10 mouse cellular contexts compared by ENCODE assay signal in genomic region chr3:80958591-80958990, GRCm38 (mm10). TPM values are rescaled to one million over a fixed set of nuclear protein-coding genes. Genes with fewer than 3 reads are reported as not detected.
A peak's percentile ranks its signal among the peaks of the same experiment; 100 is the strongest.
DNase-seq lines count a peak whose midpoint lies in the region; ATAC-seq and TF ChIP-seq lines count a peak whose summit lies in the region.
"Had no signal": no experiment of that assay in that cellular context is flagged by ENCODE, and none has a peak within 500 bp of the region (broad histone marks: within the 10 kb centered on the region; RNA-seq: fewer than 3 reads in every experiment).

No protein-coding gene starts in this region.

- TF ChIP-seq POLR2A in heart, adult 2 months (IDR thresholded peaks at IDR 0.05; ENCODE audit: insufficient read depth, low read depth, low read length), result no peak

- TF ChIP-seq EP300 in heart, adult 2 months (IDR thresholded peaks at IDR 0.05; ENCODE audit: insufficient read depth, low read depth, low read length), result no peak

- TF ChIP-seq CTCF in heart, adult 2 months (IDR thresholded peaks at IDR 0.05), result peak; percentile 84

- no peaks in the 10 kb centered on the region for H3K79me2 ChIP-seq in heart, adult 2 months (replicated peaks; ENCODE audit: control insufficient read depth, insufficient read depth, low read length)

- no peaks in the 10 kb centered on the region for H3K4me1 ChIP-seq in heart, adult 2 months (ENCODE audit: control insufficient read depth, insufficient read depth, low read length)
- no peaks in the 10 kb centered on the region for H3K4me1 ChIP-seq in forebrain, embryonic 16.5 days (replicated peaks; ENCODE audit: control insufficient read depth, insufficient read depth, low read length)
- H3K4me1 ChIP-seq: megakaryocyte, embryonic 14.5 days had no signal

- WGBS in heart, adult 2 months, result 24% methylated on average over 1 of the region's 1 CpGs
- WGBS in forebrain, embryonic 16.5 days, result 62% methylated on average over 1 of the region's 1 CpGs

- no peak overlapping the region for H3K27ac ChIP-seq in heart, adult 2 months
- no peak overlapping the region for H3K27ac ChIP-seq in forebrain, embryonic 16.5 days (ENCODE audit: low read length)

- no peaks in the 10 kb centered on the region for H3K36me3 ChIP-seq in heart, adult 2 months (ENCODE audit: control insufficient read depth, insufficient read depth, low read length)
- H3K36me3 ChIP-seq in forebrain, embryonic 16.5 days (ENCODE audit: control insufficient read depth, insufficient read depth), result no peaks in the 10 kb centered on the region
- H3K36me3 ChIP-seq: G1E had no signal

- intact Hi-C loops in heart, adult 2 months (cut with DNase I), result loop anchor here (1.0 to 10.0 kb wide), 4 partner anchors 76 to 969 kb away; partner anchors contain the start of gene Pdgfc
- intact Hi-C loops in heart, postnatal 25 days (cut with DNase I), result loop anchor here (1.0 to 2.0 kb wide), 2 partner anchors 824 to 967 kb away; no protein-coding TSS in a partner anchor

- H3K27me3 ChIP-seq in heart, adult 2 months (ENCODE audit: control insufficient read depth, insufficient read depth, low read length), result no peaks in the 10 kb centered on the region
- H3K27me3 ChIP-seq in forebrain, embryonic 16.5 days (replicated peaks; ENCODE audit: control insufficient read depth, insufficient read depth, low read length), result no peaks in the 10 kb centered on the region
- H3K27me3 ChIP-seq: megakaryocyte, embryonic 14.5 days had no signal

- H3K9me3 ChIP-seq in forebrain, embryonic 16.5 days (ENCODE audit: control insufficient read depth, low read length), result no peaks in the 10 kb centered on the region
- H3K9me3 ChIP-seq: G1E; megakaryocyte, embryonic 14.5 days had no signal

- peak; percentile 17 to 25 for DNase-seq in heart, adult 2 months
- DNase-seq in heart, postnatal 25 days (ENCODE audit: low spot score), result no peak
- peak; percentile 12 for DNase-seq in cerebellum, adult 11 months
- DNase-seq in hindlimb bud, embryonic 11.5 days (ENCODE audit: extremely low spot score, low read depth, low spot score), result peak; percentile 41
- peak; percentile 51 for DNase-seq in left cerebral cortex, adult 11 months (ENCODE audit: low spot score)
- DNase-seq in right cerebral cortex, postnatal 10 days (ENCODE audit: low spot score in 2 of 2), result peak; percentile 62 to 67

- no peak overlapping the region for H3K9ac ChIP-seq in heart, adult 2 months (ENCODE audit: low read depth, low read length)
- no peak overlapping the region for H3K9ac ChIP-seq in forebrain, embryonic 16.5 days (replicated peaks; ENCODE audit: low read depth, low read length)

- no peak overlapping the region for H3K4me2 ChIP-seq in forebrain, embryonic 16.5 days (ENCODE audit: low read length)

- H3K4me3 ChIP-seq in heart, adult 2 months, result no peak overlapping the region
- no peak overlapping the region for H3K4me3 ChIP-seq in forebrain, embryonic 16.5 days (replicated peaks; ENCODE audit: low read length)
- H3K4me3 ChIP-seq: megakaryocyte, embryonic 14.5 days had no signal

- peak; percentile 85 for ATAC-seq in forebrain, embryonic 16.5 days
- ATAC-seq in megakaryocyte-erythroid progenitor cell, adult 5-6 weeks (replicated peaks; ENCODE audit: low FRiP score, low TSS enrichment, poor library complexity, severe bottlenecking), result peak; percentile 84

RNA-seq across cellular contexts. Expression of gene Glrb, which starts 45.1 kb away (rescaled TPM):
- under 1 TPM; 0.16 to 0.52 TPM for total RNA-seq in heart, adult 2 months (2021)
- 0.06 and 0.41 TPM in 2 replicates for polyA plus RNA-seq in heart, adult 2 months (2012; rRNA removed)
- total RNA-seq in heart, postnatal 25 days (2021), result under 1 TPM; 0.16 to 0.17 TPM
- 42.1 and 44.7 TPM in 2 replicates for polyA plus RNA-seq in forebrain, embryonic 16.5 days (2015; fragmentation: Nextera tagmentation; extraction: Ambion mirVana)
- total RNA-seq in megakaryocyte-erythroid progenitor cell, adult 5-6 weeks (2014; fragmentation: Nextera tagmentation), result not detected in 2 replicates
- total RNA-seq in megakaryocyte-erythroid progenitor cell, adult 5-6 weeks (2017), result not detected in 2 replicates
- polyA plus RNA-seq: G1E had no signal
